Mouse (Mus musculus) lung, postnatal 0 days (tissue): Measurements from ENCODE around the gene Nup98.

ENCODE experiments used
- CTCF ChIP-seq: IDR thresholded peaks from 2 replicates; pipeline ENCODE4 v1.5.1; 2016; ENCODE audit warnings: antibody characterized with exemption, mild to moderate bottlenecking
- EP300 ChIP-seq: IDR thresholded peaks from 2 replicates; pipeline ENCODE4 v1.6.1; 2016; ENCODE audit warnings: antibody characterized with exemption, mild to moderate bottlenecking, control low read depth

DNA sequence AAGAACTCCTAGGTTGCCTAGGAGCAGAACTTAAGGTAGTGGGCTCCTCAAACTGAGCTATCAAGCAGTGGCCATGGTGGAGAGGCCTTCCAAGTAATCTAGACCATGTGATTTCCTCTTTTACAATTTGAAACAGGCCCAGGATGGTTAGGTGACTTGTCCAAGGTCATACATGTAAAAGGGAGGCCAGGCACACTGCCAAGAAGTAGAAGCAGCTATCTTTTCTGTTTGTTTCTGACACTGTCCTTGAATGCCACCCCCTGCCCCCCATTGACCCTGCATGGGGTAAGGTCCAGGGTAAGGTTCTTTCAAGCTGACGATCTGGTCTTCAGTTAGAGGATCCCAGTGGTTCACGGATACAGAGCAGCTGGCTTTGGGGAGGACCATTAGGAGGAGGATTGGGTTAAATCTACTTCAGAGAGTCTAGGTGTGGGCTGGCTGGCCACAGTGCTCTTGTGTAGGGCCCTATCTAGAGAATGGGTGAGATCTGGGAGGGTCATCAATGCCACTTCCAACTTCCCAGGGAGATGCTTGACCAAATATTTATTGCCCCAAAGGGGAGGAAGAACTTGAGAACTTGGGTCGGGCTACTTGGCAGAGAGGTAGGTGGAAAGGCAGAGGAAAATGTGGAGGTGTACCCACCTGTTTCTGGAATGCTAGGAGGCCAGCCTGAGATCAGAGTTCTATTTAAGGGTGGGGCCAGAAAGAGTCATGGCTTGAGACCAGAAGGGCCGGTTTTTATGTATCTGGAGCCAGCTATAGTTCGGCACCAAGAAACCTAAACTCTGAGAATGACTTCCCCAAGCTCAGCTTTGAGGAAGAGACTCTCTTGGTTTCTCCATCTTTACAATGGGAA is 14.1 kb upstream of the Nup98 start:
- TF ChIP-seq EP300 = peak; percentile 43; the same call in 1 of the 2 replicates
- TF ChIP-seq CTCF = no peak
